Mouse (Mus musculus) kidney, adult 18-20 months (tissue): ENCODE measurements around the gene 2610528A11Rik.
A peak's percentile ranks its signal among the peaks of the same experiment; 100 is the strongest.

Source experiments
- DNase-seq: peaks from one replicate; pipeline ENCODE4 v3.0.0; 2021

The 2610528A11Rik gene

GRCm38 (mm10) chr14:37083755-37084154 lies 30.1 kb downstream of the 2610528A11Rik start:
- no peak for DNase-seq

DNA sequence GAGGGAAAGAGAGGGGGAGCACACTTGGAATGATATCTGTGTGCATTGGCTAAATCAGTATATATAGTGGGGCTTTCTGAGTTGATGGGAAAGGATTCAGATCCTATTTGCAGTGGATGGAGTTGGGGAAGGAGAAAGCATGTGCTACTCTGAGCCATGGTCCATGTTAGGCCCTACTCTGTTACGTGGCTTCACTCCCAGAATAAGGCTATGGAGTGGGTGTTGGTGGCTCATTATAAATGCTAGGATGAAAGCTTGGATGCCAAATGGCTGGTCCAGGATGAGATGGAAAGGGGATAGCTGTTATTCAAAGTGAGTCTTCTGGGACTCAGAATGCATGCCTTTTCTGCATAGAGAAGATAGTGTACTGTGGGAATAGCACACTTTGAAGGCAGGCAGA lies 33.1 kb downstream of the 2610528A11Rik start:
- no peak for DNase-seq

GRCm38 (mm10) chr14:37068516-37068915 lies 45.3 kb downstream of the 2610528A11Rik start:
- peak; percentile 49 for DNase-seq

DNA sequence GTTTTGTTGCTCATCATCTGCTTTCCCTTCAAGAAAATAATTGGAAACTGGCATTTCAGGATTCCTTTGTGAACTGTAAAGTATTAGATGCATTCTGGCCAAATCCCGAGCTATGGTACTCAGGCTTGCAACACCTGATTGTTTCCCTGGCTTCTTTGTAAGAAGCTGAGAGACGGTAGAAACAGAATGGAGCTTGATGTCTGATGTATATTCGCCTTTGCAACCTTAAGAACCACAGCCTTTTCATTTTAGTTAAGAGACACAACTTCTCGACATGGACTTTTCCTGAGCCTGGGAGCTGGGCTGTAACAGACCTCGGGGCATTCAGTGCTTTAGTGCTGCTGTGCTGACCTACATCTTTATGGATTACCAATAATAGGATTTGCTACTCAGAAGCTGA lies 46.2 kb downstream of the 2610528A11Rik start, which contains the start of gene Lrit2:
Lrit2 (plus strand) TSS at position 301 of the 400 bp plus-strand sequence.
- no peak for DNase-seq

DNA sequence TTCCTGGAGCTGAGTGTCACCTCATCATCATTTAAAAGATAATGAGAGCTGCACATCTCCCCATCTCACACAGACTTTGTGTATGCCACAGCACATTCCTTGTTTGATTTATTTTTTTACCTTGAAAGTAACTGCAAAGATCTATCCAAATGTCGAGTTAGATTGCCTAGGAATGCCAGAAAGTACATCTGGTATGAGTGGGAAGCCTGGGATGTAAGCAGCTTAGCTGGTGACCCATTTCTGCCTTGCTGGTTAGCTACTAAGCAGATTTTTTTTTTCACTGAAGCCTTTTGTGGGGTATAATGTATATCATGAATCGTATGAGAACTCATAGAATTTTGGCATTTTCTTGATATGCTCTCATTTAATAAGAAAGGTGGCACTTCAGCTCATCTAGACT lies 47.2 kb downstream of the 2610528A11Rik start:
- no peak for DNase-seq

DNA sequence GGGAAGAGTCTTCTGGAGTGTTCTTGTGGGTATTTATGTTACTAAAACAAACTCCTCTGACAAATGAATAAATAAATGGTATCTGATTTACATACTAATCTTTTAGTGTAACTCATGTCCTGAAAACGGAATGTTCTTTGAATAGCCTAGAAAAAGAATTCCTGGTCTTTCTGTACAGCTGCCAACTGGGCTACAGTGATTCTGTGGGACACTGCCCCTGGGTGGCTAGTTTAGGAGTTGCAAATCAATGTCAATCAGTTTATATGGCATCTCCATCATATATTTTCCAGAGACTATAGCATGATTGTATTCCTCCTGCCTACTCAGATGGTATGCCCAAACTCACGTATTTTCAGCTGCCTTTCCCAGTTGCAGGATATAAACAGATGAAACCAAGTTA lies 49.0 kb downstream of the 2610528A11Rik start:
- no peak for DNase-seq
